In genomic region chr10:111880354-111880753, GRCm38 (mm10) we compare ENCODE assay signal across 21 mouse cellular contexts.
"Had no signal": no experiment of that assay in that cellular context is flagged by ENCODE, and none has a peak within 500 bp of the region (broad histone marks: within the 10 kb centered on the region; RNA-seq: fewer than 3 reads in every experiment).

No protein-coding gene starts in this region.

- H3K4me2 ChIP-seq: lung, embryonic 15.5 days; midbrain, embryonic 13.5 days; neural tube, embryonic 13.5 days; stomach, embryonic 15.5 days had no signal

- H3K9me3 ChIP-seq: lung, embryonic 15.5 days; megakaryocyte, embryonic 14.5 days; midbrain, embryonic 10.5 days; midbrain, embryonic 13.5 days; neural tube, embryonic 13.5 days; stomach, embryonic 15.5 days had no signal

- H3K9ac ChIP-seq: liver, embryonic 14.5 days; lung, embryonic 15.5 days; midbrain, embryonic 13.5 days; neural tube, embryonic 13.5 days; stomach, embryonic 15.5 days had no signal

- DNase-seq: kidney, adult 8-10 months; kidney, postnatal 25 days; layer of hippocampus, postnatal 36 days; lung, adult 18-20 months; lung, postnatal 10 days; lung, postnatal 36 days; retina, postnatal 1 day; right cerebral cortex, postnatal 25 days; spleen, adult 18-20 months; thymus, postnatal 36 days had no signal

- H3K27ac ChIP-seq: kidney, postnatal 0 days; left cerebral cortex, adult 2 months; liver, embryonic 14.5 days; lung, embryonic 15.5 days; midbrain, embryonic 10.5 days; midbrain, embryonic 13.5 days; neural tube, embryonic 13.5 days; stomach, embryonic 15.5 days had no signal

- H3K4me3 ChIP-seq: left cerebral cortex, adult 2 months; lung, embryonic 15.5 days; megakaryocyte, embryonic 14.5 days; midbrain, embryonic 10.5 days; midbrain, embryonic 13.5 days; myocyte; neural tube, embryonic 13.5 days; stomach, embryonic 15.5 days had no signal

- H3K27me3 ChIP-seq: lung, embryonic 15.5 days; midbrain, embryonic 13.5 days; neural tube, embryonic 13.5 days; stomach, embryonic 15.5 days had no signal

- H3K4me1 ChIP-seq: lung, embryonic 15.5 days; stomach, embryonic 15.5 days had no signal

- H3K36me3 ChIP-seq: lung, embryonic 15.5 days; midbrain, embryonic 10.5 days; midbrain, embryonic 13.5 days; neural tube, embryonic 13.5 days; stomach, embryonic 15.5 days had no signal

- ATAC-seq: midbrain, embryonic 13.5 days; midbrain, embryonic 16.5 days had no signal
